Mouse (Mus musculus) brain, embryonic 14.5 days (tissue): ENCODE measurements at regions not wholly inside any gene's neighbourhood (a gene's known extent, or its start where the extent isn't known, plus 50 kb on each side); places are given as distances from the start of the nearest gene placed in this dataset.

Experiments
- CTCF ChIP-seq: fragments of 200-500 bp; IDR thresholded peaks from 2 replicates; pipeline ENCODE4 v1.5.1; 2012; ENCODE audit warnings: inconsistent platforms, mild to moderate bottlenecking, moderate library complexity, borderline replicate concordance; ENCODE audit not compliant: insufficient read depth, insufficient read length; ENCODE audit errors: extremely low read depth
- POLR2A ChIP-seq: fragments of 200-500 bp; IDR thresholded peaks from 2 replicates; pipeline ENCODE4 v1.6.1; 2012; ENCODE audit warnings: mild to moderate bottlenecking, inconsistent platforms, borderline replicate concordance; ENCODE audit not compliant: poor library complexity, insufficient read depth, insufficient read length, severe bottlenecking; ENCODE audit errors: extremely low read depth

DNA sequence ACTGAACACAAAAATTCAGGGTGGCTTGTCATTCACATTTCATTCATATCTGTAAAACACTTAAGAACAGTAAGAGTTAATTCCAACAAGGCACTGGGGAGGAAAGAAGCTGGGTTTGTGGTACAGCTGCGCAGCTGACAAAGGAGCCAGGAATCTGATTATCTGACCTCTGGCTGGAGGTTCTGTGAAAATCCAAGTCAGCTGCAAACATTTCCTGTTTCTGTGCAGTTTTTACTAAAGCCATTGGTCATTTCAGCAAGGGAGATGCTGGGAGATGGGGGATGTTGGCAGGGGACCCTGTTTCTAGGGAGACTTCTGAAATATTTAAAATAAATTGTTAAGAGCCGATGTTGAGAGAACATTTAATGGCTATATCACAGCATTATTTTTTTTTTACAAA, 83.6 kb upstream of the Azi2 start:
- TF ChIP-seq POLR2A: no peak
- TF ChIP-seq CTCF: no peak
